Mouse (Mus musculus) megakaryocyte, embryonic 14.5 days (primary cell): ENCODE data around the gene Zhx3.

Experiments
- FLI1 ChIP-seq: IDR thresholded peaks from 2 replicates; pipeline ENCODE4 v1.6.1; 2012; ENCODE audit warnings: low read length, inconsistent platforms, mixed read lengths
- GATA1 ChIP-seq: IDR thresholded peaks from 3 replicates; pipeline ENCODE4 v1.6.1; 2012; ENCODE audit warnings: mixed read lengths, low read length, inconsistent platforms, borderline replicate concordance

- TF ChIP-seq GATA1 (no peak), FLI1 (no peak)
Measured at GRCm38 (mm10) chr2:160729436-160729835, 143.4 kb downstream of the Zhx3 start.
